Mouse (Mus musculus): ENCODE results near the gene Pik3ap1. TPM values are rescaled to one million over a fixed set of nuclear protein-coding genes. Genes with fewer than 3 reads are reported as not detected.
A peak's percentile ranks its signal among the peaks of the same experiment; 100 is the strongest.
"Not testable (repeated sequence)": the region's sequence is repeated elsewhere in the genome, so short reads cannot be mapped to it uniquely, and the experiment has no call there.

The Pik3ap1 gene
- polyA plus RNA-seq, 1 experiment: 0.05 TPM

- TF ChIP-seq GATA1 (IDR thresholded peaks at IDR 0.05; ENCODE audit: low read length) (no peak), TAL1 (IDR thresholded peaks at IDR 0.05; ENCODE audit: low read length) (no peak)
- Histone ChIP-seq H3K9me3 (ENCODE audit: control insufficient read depth, low read length) (no peaks in the 10 kb centered on the region), H3K36me3 (ENCODE audit: control insufficient read depth) (no peaks in the 10 kb centered on the region; the same call in 1 of the 2 replicates), H3K27me3 (ENCODE audit: control insufficient read depth) (no peaks in the 10 kb centered on the region), H3K4me1 (ENCODE audit: control insufficient read depth) (no peaks in the 10 kb centered on the region), H3K4me3 (replicated peaks) (no peak overlapping the region)
Observed at GRCm38 (mm10) chr19:41323813-41324212, 61.1 kb downstream of the Pik3ap1 start.

GRCm38 (mm10) chr19:41323125-41323524, 61.8 kb downstream of the Pik3ap1 start:
- H3K4me3 ChIP-seq (replicated peaks): no peak overlapping the region
- no peaks in the 10 kb centered on the region; the same call in 1 of the 2 replicates for H3K36me3 ChIP-seq (ENCODE audit: control insufficient read depth)
- no peak for TF ChIP-seq TAL1 (IDR thresholded peaks at IDR 0.05; ENCODE audit: low read length)
- no peak for TF ChIP-seq GATA1 (IDR thresholded peaks at IDR 0.05; ENCODE audit: low read length)
- H3K27me3 ChIP-seq (ENCODE audit: control insufficient read depth): no peaks in the 10 kb centered on the region
- no peaks in the 10 kb centered on the region for H3K4me1 ChIP-seq (ENCODE audit: control insufficient read depth)
- H3K9me3 ChIP-seq (ENCODE audit: control insufficient read depth, low read length): no peaks in the 10 kb centered on the region

GRCm38 (mm10) chr19:41321149-41321548, 63.8 kb downstream of the Pik3ap1 start:
- no peaks in the 10 kb centered on the region for H3K36me3 ChIP-seq (ENCODE audit: control insufficient read depth)
- no peak overlapping the region for H3K4me3 ChIP-seq (replicated peaks)
- TF ChIP-seq TAL1 (IDR thresholded peaks at IDR 0.05; ENCODE audit: low read length) (no peak), GATA1 (IDR thresholded peaks at IDR 0.05; ENCODE audit: low read length) (no peak)
- no peaks in the 10 kb centered on the region for H3K27me3 ChIP-seq (ENCODE audit: control insufficient read depth)
- no peaks in the 10 kb centered on the region for H3K9me3 ChIP-seq (ENCODE audit: control insufficient read depth, low read length)
- H3K4me1 ChIP-seq (ENCODE audit: control insufficient read depth): no peaks in the 10 kb centered on the region

- Histone ChIP-seq H3K36me3 (ENCODE audit: control insufficient read depth) (no peaks in the 10 kb centered on the region), H3K27me3 (ENCODE audit: control insufficient read depth) (no peaks in the 10 kb centered on the region), H3K9me3 (ENCODE audit: control insufficient read depth, low read length) (no peaks in the 10 kb centered on the region), H3K4me1 (ENCODE audit: control insufficient read depth) (no peaks in the 10 kb centered on the region), H3K4me3 (replicated peaks) (no peak overlapping the region)
- TF ChIP-seq TAL1 (IDR thresholded peaks at IDR 0.05; ENCODE audit: low read length) (no peak), GATA1 (IDR thresholded peaks at IDR 0.05; ENCODE audit: low read length) (no peak)
Observed at GRCm38 (mm10) chr19:41317315-41318095, 67.4 kb downstream of the Pik3ap1 start.

- H3K27me3 ChIP-seq (ENCODE audit: control insufficient read depth): no peaks in the 10 kb centered on the region
- H3K4me1 ChIP-seq (ENCODE audit: control insufficient read depth): peaks cover 17% of the 10 kb centered on the region
- TF ChIP-seq GATA1 (IDR thresholded peaks at IDR 0.05; ENCODE audit: low read length): no peak
- no peak for TF ChIP-seq TAL1 (IDR thresholded peaks at IDR 0.05; ENCODE audit: low read length)
- no peak overlapping the region for H3K4me3 ChIP-seq (replicated peaks)
- no peaks in the 10 kb centered on the region for H3K9me3 ChIP-seq (ENCODE audit: control insufficient read depth, low read length)
- H3K36me3 ChIP-seq (ENCODE audit: control insufficient read depth): no peaks in the 10 kb centered on the region
Observed at GRCm38 (mm10) chr19:41314696-41315095, 70.2 kb downstream of the Pik3ap1 start.

GRCm38 (mm10) chr19:41313663-41314062, 71.2 kb downstream of the Pik3ap1 start:
- Histone ChIP-seq H3K4me3 (replicated peaks) (no peak overlapping the region), H3K27me3 (ENCODE audit: control insufficient read depth) (no peaks in the 10 kb centered on the region), H3K4me1 (ENCODE audit: control insufficient read depth) (peaks cover 17% of the 10 kb centered on the region), H3K9me3 (ENCODE audit: control insufficient read depth, low read length) (no peaks in the 10 kb centered on the region), H3K36me3 (ENCODE audit: control insufficient read depth) (no peaks in the 10 kb centered on the region)
- TF ChIP-seq TAL1 (IDR thresholded peaks at IDR 0.05; ENCODE audit: low read length) (no peak), GATA1 (IDR thresholded peaks at IDR 0.05; ENCODE audit: low read length) (no peak)

- H3K4me3 ChIP-seq (replicated peaks); H3K36me3 ChIP-seq (ENCODE audit: control insufficient read depth); H3K27me3 ChIP-seq (ENCODE audit: control insufficient read depth); H3K9me3 ChIP-seq (ENCODE audit: control insufficient read depth, low read length): not testable (repeated sequence)
- H3K4me1 ChIP-seq (ENCODE audit: control insufficient read depth): peaks cover 17% of the 10 kb centered on the region
Observed at GRCm38 (mm10) chr19:41312587-41312986, 72.3 kb downstream of the Pik3ap1 start.

- H3K9me3 ChIP-seq (ENCODE audit: control insufficient read depth, low read length): no peaks in the 10 kb centered on the region
- peaks cover 17% of the 10 kb centered on the region for H3K4me1 ChIP-seq (ENCODE audit: control insufficient read depth)
- no peak for TF ChIP-seq TAL1 (IDR thresholded peaks at IDR 0.05; ENCODE audit: low read length)
- TF ChIP-seq GATA1 (IDR thresholded peaks at IDR 0.05; ENCODE audit: low read length): no peak
- no peak overlapping the region for H3K4me3 ChIP-seq (replicated peaks)
- no peaks in the 10 kb centered on the region for H3K27me3 ChIP-seq (ENCODE audit: control insufficient read depth)
- no peaks in the 10 kb centered on the region for H3K36me3 ChIP-seq (ENCODE audit: control insufficient read depth)
Observed at GRCm38 (mm10) chr19:41312027-41312426, 72.9 kb downstream of the Pik3ap1 start.

GRCm38 (mm10) chr19:41310971-41311703, 73.8 kb downstream of the Pik3ap1 start:
- TF ChIP-seq GATA1 (IDR thresholded peaks at IDR 0.05; ENCODE audit: low read length) (no peak), TAL1 (IDR thresholded peaks at IDR 0.05; ENCODE audit: low read length) (no peak)
- Histone ChIP-seq H3K36me3 (ENCODE audit: control insufficient read depth) (no peaks in the 10 kb centered on the region), H3K4me1 (ENCODE audit: control insufficient read depth) (peaks cover 17% of the 10 kb centered on the region), H3K27me3 (ENCODE audit: control insufficient read depth) (no peaks in the 10 kb centered on the region), H3K9me3 (ENCODE audit: control insufficient read depth, low read length) (no peaks in the 10 kb centered on the region), H3K4me3 (replicated peaks) (peak overlapping the region; percentile 54)

Data from erythroblast, embryonic 14.5 days (primary cell).